17 mouse cellular contexts compared by ENCODE assay signal in genomic region chr11:28020762-28021161, GRCm38 (mm10).
DNase-seq lines count a peak whose midpoint lies in the region; TF ChIP-seq lines count a peak whose summit lies in the region.
"Had no signal": no experiment of that assay in that cellular context is flagged by ENCODE, and none has a peak within 500 bp of the region (broad histone marks: within the 10 kb centered on the region; RNA-seq: fewer than 3 reads in every experiment).

No protein-coding gene starts in this region.

- H3K27ac ChIP-seq in layer of hippocampus, adult 2 months, result no peak overlapping the region
- H3K27ac ChIP-seq: hindbrain, embryonic 10.5 days; limb, embryonic 15.5 days; neural tube, embryonic 13.5 days had no signal

- TF ChIP-seq CTCF in layer of hippocampus, adult 2 months (conservative IDR thresholded peaks at IDR 0.05), result peak; percentile 62
- peak; percentile 12; the same call in 1 of the 2 replicates for TF ChIP-seq CTCF in E14TG2a.4 (conservative IDR thresholded peaks at IDR 0.05; ENCODE audit: low read length)

- H3K27me3 ChIP-seq in E14TG2a.4 (ENCODE audit: insufficient read depth, low read length), result no peaks in the 10 kb centered on the region
- H3K27me3 ChIP-seq: limb, embryonic 15.5 days; neural tube, embryonic 13.5 days had no signal

- no peaks in the 10 kb centered on the region for H3K4me1 ChIP-seq in E14TG2a.4 (replicated peaks; ENCODE audit: low read depth, low read length)
- H3K4me1 ChIP-seq: hindbrain, embryonic 10.5 days; limb, embryonic 15.5 days; neural tube, embryonic 13.5 days had no signal

- no peaks in the 10 kb centered on the region for H3K36me3 ChIP-seq in E14TG2a.4 (ENCODE audit: insufficient read depth, low read length)
- H3K36me3 ChIP-seq: hindbrain, embryonic 10.5 days; limb, embryonic 15.5 days; neural tube, embryonic 13.5 days had no signal

- DNase-seq in cerebellum, postnatal 10 days, result peak; percentile 1 to 3
- no peak for DNase-seq in cerebellum, adult 9-11 months
- DNase-seq in layer of hippocampus, adult 2 months (ENCODE audit: low spot score in 2 of 2), result no peak
- DNase-seq in layer of hippocampus, adult 8-10 months (ENCODE audit: low spot score in 2 of 2), result no peak
- DNase-seq in embryo, embryonic 10.5 days (ENCODE audit: low spot score), result peak; percentile 21
- DNase-seq in right cerebral cortex, postnatal 36 days (ENCODE audit: low spot score in 2 of 2), result no peak
- DNase-seq in adrenal gland, adult (ENCODE audit: inconsistent age in 2 of 2, low spot score in 1 of 2), result no peak
- DNase-seq: adrenal gland, postnatal 14 days; cerebellum, postnatal 14 days; gastrocnemius, postnatal 14 days; layer of hippocampus, adult 9-11 months; liver, postnatal 0 days; lung, postnatal 4 days had no signal

- H3K9me3 ChIP-seq in E14TG2a.4 (ENCODE audit: low read length), result no peaks in the 10 kb centered on the region
- H3K9me3 ChIP-seq: hindbrain, embryonic 10.5 days; limb, embryonic 15.5 days; neural tube, embryonic 13.5 days had no signal

- H3K4me3 ChIP-seq in layer of hippocampus, adult 2 months, result no peak overlapping the region
- H3K4me3 ChIP-seq in E14TG2a.4 (replicated peaks; ENCODE audit: low read length), result no peak overlapping the region
- H3K4me3 ChIP-seq: hindbrain, embryonic 10.5 days; limb, embryonic 15.5 days; neural tube, embryonic 13.5 days had no signal

Comparison
In these comparisons a context has a peak if more than half of its experiments do, and no peak if none do; other contexts are left out.
1. DNase-seq: peak in cerebellum, postnatal 10 days (2 of 2) and embryo, embryonic 10.5 days (single experiment); none in cerebellum, adult 9-11 months (single experiment), layer of hippocampus, adult 2 months (0 of 2), layer of hippocampus, adult 8-10 months (0 of 2), right cerebral cortex, postnatal 36 days (0 of 2) and adrenal gland, adult (0 of 2).